Mouse (Mus musculus): ENCODE results near the gene Prune2.
A peak's percentile ranks its signal among the peaks of the same experiment; 100 is the strongest.
"Not testable (repeated sequence)": the region's sequence is repeated elsewhere in the genome, so short reads cannot be mapped to it uniquely, and the experiment has no call there.

The Prune2 gene

DNA sequence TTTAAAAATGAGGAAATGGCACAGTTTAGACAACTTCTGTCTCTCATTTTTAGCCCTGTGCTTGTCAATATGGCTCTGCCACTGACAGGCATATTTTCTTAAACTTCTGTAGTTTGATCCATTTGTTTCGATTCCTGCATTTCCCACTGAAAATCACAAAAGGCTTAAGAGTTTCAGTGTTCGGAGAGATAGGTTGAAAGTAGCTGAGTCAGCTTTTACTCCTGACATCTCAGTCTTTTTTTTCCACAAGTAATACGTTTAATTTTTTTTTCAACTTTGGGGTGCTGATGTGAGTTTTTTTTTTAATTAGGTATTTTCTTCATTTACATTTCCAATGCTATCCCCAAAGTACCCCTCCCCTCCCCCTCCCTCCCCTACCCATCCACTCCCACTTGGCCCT is 174.6 kb downstream of the Prune2 start:
- DNase-seq (ENCODE audit: low read depth, low spot score) = no peak

DNA sequence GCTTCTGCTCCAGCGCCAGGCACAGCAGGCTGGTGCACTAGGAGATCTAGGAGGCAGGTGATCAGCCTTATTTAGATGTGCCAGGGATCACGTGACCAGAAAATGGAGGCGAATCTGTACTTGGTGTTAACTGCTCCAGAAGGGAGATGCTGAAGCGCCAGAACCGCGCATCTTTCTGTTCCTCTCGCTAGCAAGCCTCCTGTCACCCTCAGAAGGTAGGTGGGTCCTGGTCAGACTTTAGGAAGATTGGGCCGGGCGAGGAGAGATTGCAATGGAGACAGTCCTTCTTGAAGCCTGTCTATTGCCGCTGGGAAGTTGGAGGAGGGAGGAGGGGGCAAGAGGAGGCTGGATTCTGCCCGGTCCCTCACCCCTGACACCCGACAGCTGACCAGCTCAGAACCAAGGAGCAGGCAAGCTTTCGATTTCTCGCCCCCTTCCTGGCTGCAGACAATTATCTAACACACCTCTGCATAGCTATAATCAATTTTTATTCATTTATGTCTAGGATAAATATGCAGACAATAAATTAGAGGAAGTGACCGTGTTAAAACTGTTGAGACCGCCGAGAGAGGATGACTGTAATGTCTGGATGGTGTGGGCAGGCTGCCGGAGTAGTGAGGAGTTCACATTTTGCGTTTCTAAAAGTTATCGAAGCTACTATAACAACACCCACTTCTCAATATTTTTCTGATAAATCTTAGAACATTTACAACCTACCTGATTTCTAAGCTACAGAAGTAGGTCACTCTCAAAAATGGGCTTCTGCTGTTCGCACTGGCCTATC is 181.0 kb downstream of the Prune2 start:
- peak; percentile 97 for DNase-seq (ENCODE audit: low read depth, low spot score)

DNA sequence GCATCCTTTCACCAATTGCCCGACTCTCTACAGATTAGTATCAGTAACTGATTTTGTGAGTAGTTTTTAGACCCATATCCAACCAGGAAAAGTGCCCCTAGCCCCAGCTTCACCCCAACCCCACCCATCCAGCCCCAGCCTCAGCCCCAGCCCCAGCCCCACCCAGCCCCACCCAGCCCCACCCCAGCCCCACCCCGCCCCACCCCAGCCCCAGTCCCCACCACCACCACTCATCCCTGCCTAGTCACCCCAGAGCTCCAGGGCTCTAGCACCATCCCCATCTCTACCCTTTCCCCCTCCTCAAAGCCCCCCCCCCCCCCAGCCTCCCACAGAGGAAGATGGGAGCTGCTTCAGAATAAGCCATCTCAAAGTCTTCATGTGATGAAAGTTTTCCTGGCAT is 181.7 kb downstream of the Prune2 start:
- no peak for DNase-seq (ENCODE audit: low read depth, low spot score)

DNA sequence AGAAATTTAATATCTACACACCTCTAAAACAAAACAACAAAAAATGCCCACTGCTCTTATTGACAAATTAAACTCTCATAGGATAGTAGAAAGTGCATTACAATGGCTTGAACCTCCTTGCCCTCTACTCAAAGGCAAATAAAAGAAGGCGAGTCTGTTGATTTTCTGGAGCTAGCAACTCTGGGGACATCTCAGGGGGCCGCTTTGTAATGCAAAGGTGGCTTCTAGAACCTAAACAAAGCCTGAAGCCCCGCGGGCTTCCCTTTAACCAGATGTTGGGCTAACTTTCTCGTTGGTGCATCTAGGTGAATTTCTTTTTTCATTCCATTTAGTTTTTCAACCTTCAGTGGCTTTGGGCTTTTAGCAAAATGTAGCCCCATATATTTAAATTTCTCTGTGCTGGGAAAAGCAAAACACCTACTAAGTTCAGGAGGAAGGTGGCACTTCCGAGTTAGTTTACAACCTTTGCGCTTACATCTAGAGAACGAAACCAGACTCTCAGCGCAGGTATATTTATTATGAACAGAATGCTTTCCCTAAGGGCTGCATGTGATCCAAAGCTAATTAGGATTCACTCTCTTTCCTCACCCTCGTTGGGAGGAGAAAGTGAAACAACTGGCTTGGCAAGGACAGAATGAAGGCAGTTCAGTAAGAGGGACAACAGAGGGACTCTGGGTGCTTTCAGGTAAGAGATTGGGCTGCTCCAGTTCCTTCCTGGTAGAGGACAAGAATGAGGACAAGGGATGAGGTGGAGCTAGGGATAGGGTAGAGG is 182.4 kb downstream of the Prune2 start:
- no peak for DNase-seq (ENCODE audit: low read depth, low spot score)

DNA sequence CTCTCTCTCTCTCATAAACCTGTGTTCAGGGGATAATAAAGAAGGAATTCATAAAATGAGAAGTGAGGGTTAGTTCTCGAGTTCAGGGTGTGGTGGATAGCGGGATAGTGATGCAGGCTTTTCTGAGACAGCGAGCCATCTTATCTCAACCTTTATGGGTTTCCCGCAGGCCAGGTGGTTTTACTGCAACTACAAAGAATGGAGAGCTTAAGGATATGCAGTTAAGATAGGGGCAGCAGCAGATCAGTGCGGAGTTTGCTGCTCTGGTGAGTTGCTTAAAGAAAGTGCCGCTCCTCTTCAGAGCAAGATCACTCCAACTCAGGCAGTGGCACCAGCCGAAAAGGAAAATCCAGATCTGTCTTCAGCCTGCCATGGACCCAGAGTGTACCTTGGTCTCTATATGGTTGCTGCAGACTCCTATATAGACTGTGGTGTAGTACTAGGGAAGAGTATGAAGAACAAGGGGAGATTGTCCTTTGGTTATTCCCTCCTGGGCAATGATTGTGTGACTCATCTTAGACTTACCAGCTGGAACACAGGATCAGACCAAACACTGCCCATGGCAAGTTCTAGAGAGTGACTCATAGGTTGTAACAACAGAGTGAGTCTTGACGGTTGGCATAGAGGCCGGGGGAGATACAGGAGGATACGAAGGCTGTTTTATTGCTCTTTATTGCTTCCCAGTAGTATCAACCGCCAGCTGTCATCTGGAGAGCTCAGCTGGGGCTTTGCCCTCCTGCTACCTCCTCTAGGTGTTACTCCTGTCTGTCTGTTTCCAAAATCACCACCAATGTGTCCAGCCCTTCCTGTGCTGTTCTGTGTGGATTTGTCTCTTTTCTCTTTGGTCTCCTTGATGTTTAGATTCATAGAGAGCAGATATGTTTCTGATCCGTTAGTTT is 184.3 kb downstream of the Prune2 start:
- peak; percentile 84 for DNase-seq (ENCODE audit: low read depth, low spot score)

DNA sequence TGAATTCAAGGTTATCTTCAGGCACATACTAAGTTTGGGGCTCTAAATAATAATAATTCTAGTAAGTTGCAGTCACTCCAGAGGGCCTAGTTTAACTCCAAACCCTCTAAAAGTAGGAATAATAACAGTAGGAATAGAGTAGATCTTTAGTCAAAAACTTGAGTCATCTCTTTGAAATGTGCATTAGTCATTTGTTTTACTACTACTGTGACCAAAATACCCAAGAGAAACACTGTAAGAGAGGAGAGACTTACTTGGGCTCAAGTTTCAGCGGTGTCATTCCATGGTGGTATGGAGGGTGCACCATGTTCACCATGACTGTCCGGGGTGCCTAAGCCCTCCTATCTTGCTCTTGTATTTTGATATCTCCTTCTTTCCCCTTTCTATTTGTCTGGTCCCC is 187.3 kb downstream of the Prune2 start:
- no peak for DNase-seq (ENCODE audit: low read depth, low spot score)

DNA sequence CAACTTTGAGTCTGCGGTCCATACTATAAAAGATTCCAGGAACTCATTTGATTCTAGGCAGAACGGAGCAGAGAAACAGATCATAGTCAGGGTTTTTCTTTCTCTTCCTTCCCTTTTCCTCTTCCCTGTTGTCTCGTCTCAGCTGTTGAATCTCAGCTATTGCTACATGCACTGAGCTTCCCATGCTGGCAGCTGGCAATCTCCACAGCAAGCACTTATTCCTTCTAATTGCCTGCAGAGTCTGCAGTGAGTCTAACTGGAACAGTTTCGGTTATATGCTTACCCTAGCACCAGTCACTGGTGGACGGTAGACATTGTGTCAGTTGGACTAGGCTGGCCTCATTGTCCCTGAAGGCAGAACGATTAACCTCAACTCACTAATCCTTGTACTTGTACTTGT is 188.3 kb downstream of the Prune2 start:
- DNase-seq (ENCODE audit: low read depth, low spot score) = peak; percentile 54

DNA sequence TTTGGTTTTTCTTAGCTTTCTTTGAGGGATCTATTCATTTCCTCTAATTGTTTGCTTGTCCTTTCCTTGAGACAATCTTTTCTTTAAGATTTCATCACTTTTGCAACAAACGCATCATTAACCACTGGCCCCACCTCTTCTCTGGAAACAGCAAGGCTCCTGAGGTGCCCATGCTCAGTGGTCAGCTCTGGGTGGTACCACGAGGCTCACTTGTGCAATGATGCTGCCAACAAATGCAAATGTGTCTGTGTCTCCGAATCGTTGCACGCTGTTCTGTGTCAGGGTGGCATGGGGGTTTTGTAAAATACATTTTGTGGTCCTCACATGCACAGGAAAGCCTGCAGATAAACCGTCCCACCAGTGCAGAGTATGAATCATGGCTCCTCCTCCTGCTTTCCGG is 194.1 kb downstream of the Prune2 start:
- no peak for DNase-seq (ENCODE audit: low read depth, low spot score)

DNA sequence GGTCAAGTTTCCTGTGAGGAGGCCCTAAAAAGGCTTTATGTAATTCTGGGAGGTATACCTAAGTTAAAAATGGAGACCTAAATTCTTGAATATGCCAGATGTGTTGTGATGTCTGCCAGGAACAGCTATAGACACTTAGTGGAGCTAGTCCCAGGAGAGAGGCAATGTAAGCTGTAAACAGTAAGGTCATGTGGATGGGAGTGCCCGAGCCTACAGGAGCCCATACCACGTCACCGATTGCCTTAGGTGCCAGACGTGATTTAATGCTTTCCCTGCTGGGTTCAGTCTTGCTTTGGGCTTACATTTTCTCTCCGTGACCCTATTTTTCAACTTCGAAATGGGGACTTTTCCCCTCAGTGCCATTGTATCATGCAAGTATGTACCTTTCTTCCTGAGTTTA is 195.9 kb downstream of the Prune2 start:
- no peak for DNase-seq (ENCODE audit: low read depth, low spot score)

DNA sequence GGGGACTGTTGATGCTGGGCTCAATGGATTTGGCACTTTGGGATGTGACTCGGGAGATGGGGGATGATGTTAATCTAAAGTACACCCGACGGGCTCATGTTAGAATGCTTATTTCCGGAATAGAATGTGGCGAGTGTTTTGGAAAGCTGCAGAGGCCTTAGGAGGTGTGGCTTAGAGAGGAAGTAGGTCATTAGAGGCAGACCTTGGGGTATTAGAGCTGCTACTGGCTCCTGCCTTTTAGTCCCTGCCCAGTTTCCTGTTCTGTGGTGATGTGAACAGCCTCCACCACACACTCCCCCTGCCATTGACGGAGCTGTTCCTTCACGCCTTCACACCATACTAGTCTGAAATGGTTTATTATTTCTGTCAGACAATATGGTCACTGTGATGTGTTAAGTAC is 196.5 kb downstream of the Prune2 start:
- DNase-seq (ENCODE audit: low read depth, low spot score) = no peak

DNA sequence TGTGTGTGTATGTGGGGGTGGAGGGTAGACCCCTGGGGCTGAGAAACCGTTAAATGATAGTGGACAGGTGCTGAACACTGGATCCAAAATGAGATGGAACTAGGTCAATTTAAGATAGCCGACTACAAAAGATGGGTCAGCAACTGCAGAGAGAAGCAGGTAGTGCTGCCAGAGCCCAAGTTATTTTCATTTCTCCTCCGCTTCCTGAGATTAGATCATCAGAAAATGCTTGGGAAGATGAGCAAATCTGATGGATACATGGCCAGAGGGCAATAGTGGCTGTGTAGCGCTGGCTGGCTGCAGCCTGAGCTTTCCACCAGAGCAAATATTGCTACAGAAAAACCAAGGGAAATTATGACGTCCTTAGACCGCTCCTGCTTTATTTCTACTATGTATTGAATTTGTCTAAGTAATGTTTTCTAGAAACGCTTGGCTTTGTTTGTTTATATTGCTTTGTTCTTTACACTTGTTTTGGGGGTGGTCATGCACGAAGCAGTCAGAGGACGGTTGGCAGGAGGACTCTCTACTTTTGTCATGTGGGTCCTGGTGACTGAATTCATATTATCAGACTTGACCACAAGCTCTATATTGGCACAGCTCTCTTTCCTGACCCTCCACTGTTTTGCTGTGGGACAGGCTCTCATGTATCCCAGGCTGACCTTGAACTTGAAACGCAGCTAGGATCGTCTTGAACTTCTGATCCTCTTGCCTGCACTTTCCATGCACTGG is 198.2 kb downstream of the Prune2 start:
- DNase-seq (ENCODE audit: low read depth, low spot score) = peak; percentile 75

DNA sequence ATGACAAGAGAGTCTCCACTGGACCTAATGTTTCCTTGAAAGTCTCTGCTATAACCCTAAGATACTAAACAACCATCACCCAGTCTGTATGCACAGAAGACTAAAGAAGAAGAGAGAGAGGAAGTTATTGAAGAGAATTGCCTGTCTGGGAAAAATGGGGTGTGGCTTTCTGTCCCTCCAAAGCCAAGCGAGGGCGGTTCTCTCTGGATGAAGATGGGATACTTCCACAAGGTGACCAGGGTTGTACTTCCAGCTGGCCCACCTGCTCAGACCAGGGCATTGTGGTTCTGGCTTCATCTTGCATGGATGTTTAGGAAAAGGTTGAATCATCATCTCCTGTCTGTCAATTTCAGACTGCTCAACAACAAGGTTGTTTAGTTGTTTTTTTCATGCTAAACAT is 199.3 kb downstream of the Prune2 start:
- DNase-seq (ENCODE audit: low read depth, low spot score) = no peak

DNA sequence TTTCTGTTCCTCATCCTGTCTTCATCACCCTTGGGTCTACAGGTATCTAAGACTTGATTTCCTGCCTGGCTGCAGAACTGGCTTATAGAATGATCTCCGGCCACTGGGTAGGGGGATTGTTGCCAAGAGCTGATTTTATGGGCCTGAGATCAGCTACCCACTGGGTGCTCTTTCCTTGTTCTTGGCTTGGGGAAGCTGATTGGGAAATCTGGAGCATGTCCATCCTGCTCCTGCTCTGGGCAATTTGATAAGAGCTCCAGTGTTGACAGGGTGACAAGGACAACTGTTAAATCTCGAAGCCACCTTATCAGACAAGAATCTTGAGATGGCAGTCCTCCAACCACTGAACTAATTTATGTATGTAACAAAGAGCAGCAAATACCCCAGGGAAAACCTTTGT is 203.8 kb downstream of the Prune2 start:
- peak; percentile 96 for DNase-seq (ENCODE audit: low read depth, low spot score)

DNA sequence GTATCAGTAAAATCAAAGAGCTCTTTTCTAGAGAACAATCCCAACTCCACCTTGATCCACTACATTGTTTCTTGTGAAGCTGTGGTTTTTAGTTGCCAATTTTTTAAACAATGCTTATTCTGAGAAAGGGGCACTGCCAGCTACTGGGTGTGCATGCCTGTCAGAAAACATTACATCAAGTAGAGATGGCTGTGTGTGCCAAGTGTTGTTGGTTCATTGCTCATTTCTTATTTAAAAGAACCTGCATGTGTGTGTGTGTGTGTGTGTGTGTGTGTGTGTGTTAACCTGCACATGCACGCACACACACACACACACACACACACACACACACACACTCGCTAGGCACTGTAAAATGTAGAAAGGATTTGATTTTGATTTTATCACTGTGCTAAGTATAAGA is 204.3 kb downstream of the Prune2 start:
- DNase-seq (ENCODE audit: low read depth, low spot score) = peak; percentile 89

DNA sequence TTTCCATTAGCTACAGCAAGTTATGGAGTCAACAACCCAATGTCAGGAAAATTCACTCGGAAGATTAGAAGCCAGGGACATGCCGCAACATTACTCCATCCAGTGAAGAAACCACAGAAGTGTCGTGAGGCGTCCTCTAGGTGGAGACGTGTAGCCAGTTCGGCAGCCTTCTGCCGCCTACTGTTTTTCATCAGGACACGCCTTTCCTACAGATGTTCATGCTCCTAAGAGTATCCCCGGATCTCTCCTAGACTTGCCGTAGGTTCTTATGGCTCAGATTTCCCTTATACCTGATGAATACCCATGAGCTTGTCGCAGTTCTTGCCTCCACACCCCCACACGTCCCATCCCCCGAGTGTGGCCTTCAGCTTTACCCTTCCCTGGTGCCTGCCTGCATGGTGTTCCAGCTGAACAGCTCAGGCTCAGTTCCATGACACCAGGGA is 207.6 kb downstream of the Prune2 start:
- DNase-seq (ENCODE audit: low read depth, low spot score) = peak; percentile 76

DNA sequence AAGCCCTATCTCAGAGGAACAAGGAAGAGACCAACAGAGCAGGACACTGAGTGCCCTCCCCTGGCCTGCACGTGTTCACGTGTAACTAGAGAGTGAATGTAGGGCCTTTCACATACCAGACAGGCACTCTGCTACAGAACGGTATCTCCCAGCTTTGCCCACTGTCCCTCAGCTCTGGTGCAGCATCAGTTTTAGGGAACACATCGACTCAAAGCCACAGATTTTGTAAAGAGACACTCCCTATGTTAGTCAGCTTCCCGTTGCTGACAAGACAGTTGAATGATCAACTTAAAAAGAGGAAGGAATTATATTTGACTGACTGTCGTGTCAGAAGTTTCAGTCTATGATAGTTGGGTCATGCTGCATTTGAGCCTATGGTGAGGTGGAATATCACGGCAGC is 210.4 kb downstream of the Prune2 start:
- DNase-seq (ENCODE audit: low read depth, low spot score) = no peak

DNA sequence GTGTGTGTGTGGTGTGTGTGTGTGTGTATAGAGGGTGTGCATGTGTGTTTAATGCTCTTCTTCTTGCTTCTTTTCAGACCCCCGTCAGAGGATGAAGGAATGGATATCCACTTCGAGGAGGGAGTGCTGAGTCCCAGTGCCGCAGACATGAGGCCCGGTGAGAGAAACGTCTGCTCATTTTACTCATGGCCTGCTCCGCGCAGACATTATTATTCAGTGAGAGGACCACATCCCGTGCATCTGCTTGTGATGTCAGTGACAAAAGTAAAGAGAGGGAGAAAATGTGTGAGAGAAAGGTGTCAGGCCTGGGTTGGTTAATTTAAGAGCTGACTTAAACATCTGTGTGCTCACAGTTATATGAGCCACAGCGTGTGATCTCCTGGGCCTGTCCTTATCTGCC is 212.3 kb downstream of the Prune2 start:
- DNase-seq (ENCODE audit: low read depth, low spot score) = no peak

DNA sequence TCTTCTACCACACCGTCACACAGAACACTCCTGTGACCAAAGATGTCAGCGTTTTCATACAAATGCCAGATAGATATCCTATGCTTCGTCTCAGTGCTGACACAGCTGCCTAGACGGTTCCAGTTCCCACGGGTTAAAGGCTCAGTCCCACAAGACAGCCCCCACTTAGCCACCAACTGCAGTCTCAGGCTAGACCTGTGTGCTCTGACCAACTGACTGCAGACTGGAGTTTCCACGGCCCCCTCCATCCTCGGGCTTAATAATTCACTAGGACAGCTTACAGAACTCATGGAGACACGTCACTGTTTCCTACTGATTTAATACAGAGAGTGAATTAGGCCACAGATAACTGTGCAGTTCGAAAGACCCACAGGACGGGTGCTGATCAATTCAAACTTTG is 213.8 kb downstream of the Prune2 start:
- no peak for DNase-seq (ENCODE audit: low read depth, low spot score)

DNA sequence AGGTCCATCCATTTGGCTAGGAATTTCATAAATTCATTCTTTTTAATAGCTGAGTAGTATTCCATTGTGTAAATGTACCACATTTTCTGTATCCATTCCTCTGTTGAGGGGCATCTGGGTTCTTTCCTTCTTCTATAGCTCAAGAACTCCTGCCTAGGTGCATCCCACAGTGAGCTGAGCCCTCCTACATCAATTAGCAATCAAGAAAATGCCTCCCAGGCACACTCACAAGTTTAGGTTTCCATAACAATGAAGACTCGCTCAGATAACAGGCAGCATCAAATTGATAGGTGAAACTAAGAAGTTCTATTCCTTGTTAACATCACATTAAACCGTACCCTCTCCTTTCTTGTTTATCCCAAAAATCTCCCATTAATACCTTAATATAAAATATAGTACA is 218.6 kb downstream of the Prune2 start:
- not testable (repeated sequence) for DNase-seq (ENCODE audit: low read depth, low spot score)

DNA sequence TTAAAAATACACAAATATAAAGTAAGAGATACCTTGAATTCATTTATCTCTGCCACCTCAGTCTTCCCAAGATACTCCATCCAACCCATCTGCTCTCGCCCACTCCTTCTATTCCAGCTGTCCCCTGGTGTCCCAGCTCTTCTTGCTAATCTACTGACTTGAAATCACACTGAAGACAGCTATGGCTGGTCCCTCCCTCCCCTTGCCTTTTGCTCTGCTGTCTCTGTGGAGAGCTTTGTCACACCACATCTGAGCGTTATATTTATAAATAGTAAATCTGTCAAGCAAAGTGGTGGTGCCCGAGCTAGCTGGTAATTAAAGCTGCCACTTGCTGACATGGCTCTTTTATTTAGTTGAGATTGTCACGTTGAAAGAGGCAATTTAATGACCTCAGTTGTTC is 224.6 kb downstream of the Prune2 start:
- DNase-seq (ENCODE audit: low read depth, low spot score) = peak; percentile 83

DNA sequence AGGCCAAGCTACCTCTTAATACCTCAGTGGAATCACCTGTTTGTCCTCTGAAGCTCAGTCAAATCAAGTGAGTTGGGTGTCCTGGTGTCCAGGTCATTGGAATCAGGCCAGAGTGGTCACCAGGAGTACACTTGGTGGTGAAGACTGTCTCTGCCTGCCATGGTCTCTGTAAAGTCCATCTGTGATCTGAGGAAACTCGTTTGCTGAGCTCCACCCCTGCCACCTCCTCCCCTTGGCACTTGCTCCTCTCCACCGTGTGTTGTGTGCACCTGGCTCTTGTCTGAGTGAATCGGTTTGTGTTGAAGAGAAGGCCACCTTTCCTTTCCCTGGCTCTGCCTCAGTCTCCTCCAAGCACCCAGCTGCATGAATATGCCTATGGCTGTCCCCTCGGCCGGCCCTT is 238.8 kb downstream of the Prune2 start:
- peak; percentile 69 for DNase-seq (ENCODE audit: low read depth, low spot score)

All from brain, adult 2 months (tissue).